Mouse (Mus musculus) hindbrain, embryonic 12.5 days (tissue): ENCODE measurements at regions not wholly inside any gene's neighbourhood (a gene's known extent, or its start where the extent isn't known, plus 50 kb on each side); places are given as distances from the start of the nearest gene placed in this dataset.

Source experiments
- ATAC-seq: fragments of 200-750 bp; cut with Nextera tagmentation; 2 replicates; pipeline ENCODE4 v1.8.0; 2017; ENCODE audit warnings: moderate TSS enrichment; ENCODE audit not compliant: low FRiP score
- H3K27ac ChIP-seq: fragments of 300-500 bp; sonication (generic); 2 replicates; pipeline ENCODE4 v1.5.1; 2016; ENCODE audit warnings: mild to moderate bottlenecking
- H3K27me3 ChIP-seq: fragments of 300-500 bp; sonication (generic); 2 replicates; pipeline ENCODE4 v1.6.1; 2016; ENCODE audit warnings: mild to moderate bottlenecking
- H3K36me3 ChIP-seq: fragments of 300-500 bp; sonication (generic); 2 replicates; pipeline ENCODE4 v1.6.1; 2016; ENCODE audit warnings: mild to moderate bottlenecking
- H3K4me1 ChIP-seq: fragments of 300-500 bp; sonication (generic); 2 replicates; pipeline ENCODE4 v1.6.1; 2016
- H3K4me2 ChIP-seq: fragments of 300-500 bp; sonication (generic); replicated peaks from 2 replicates; pipeline ENCODE4 v1.6.1; 2016; ENCODE audit warnings: mild to moderate bottlenecking
- H3K4me3 ChIP-seq: fragments of 300-500 bp; sonication (generic); 2 replicates; pipeline ENCODE4 v1.5.1; 2016; ENCODE audit warnings: mild to moderate bottlenecking
- H3K9ac ChIP-seq: fragments of 300-500 bp; sonication (generic); 2 replicates; pipeline ENCODE4 v1.6.1; 2016; ENCODE audit warnings: mild to moderate bottlenecking, moderate library complexity
- H3K9me3 ChIP-seq: fragments of 300-500 bp; sonication (generic); replicated peaks from 2 replicates; pipeline ENCODE4 v1.6.1; 2016; ENCODE audit warnings: mild to moderate bottlenecking
- WGBS: fragments of 180-500 bp; shearing (Covaris S2); methylation state at CpG from one replicate; pipeline ENCODE4 v1.1.7; 2016; 5-methylcytosine and 5-hydroxymethylcytosine counted together

DNA sequence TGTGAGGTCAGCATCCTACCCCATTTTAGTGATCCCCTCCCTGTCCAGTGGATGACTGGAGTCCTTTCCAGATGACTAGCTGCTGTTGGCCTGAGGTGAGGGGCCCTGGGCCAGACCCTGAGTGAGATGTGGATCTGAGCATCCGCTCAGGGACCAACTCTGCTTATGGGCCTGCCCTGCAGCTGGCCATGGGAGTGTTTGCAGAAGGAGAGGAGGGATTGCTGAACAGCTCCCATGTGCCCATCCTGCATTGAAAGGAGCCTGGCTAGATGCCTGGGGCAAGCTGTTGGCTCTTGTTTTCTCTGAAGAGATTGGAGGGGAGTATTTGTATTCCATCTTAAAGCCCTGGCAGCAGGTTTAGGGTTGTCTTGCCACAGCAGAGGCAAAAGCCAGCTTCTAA lies 190.9 kb upstream of the Klf4 start:
- no peak overlapping the region for H3K9ac ChIP-seq
- H3K36me3 ChIP-seq, result no peaks in the 10 kb centered on the region
- H3K9me3 ChIP-seq, result no peaks in the 10 kb centered on the region
- H3K27ac ChIP-seq, result no peak overlapping the region
- no peak overlapping the region for H3K4me3 ChIP-seq
- no peaks in the 10 kb centered on the region for H3K27me3 ChIP-seq
- ATAC-seq, result no peak
- H3K4me1 ChIP-seq, result peaks cover 6% of the 10 kb centered on the region; the same call in 1 of the 2 replicates
- WGBS, result 76% methylated on average over 1 of the region's 1 CpGs
- H3K4me2 ChIP-seq, result no peak overlapping the region

DNA sequence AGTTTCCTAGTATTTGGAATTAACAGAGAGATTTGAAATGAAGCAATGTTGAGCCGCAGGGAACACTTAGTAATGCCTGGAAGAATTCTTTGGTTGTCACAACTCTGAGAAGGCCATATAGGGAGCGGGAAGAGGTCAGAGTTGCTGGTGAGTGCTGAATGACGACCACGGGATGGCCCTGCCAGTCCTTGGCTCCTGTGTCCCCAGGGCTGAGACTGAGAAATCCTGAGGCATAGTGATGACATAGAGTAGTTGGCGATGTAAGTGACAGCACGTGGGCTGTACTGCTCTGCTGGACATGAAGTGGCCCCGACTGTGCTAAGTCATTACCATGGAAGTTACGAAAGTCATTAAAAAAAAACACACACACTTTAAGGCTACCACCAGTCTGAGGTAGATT lies 190.1 kb upstream of the Klf4 start:
- no peak overlapping the region for H3K4me3 ChIP-seq
- H3K36me3 ChIP-seq, result no peaks in the 10 kb centered on the region
- H3K9me3 ChIP-seq, result no peaks in the 10 kb centered on the region
- ATAC-seq, result no peak
- WGBS, result 63% methylated on average over 8 of the region's 8 CpGs
- no peak overlapping the region for H3K27ac ChIP-seq
- no peak overlapping the region for H3K9ac ChIP-seq
- no peak overlapping the region for H3K4me2 ChIP-seq
- no peaks in the 10 kb centered on the region for H3K27me3 ChIP-seq
- peaks cover 6% of the 10 kb centered on the region; the same call in 1 of the 2 replicates for H3K4me1 ChIP-seq

DNA sequence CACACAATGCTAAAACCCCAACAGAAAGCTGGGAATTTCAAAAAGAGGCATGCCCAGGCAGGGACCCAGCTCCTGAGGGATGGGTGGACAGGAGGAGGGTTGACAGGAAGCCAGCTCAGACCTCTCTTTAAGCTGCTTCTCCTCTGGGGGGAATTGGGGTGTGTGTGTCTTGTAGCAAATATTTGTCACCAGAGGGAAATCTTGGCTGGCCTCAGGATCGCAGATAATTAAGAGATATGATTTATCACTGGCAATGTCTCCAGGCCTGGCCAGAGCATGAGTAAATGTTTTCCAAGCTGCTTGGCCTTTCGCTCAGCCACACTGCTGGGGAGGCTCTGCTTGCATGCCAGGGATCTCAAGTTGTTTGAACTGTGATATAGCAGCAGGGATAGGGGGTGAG lies 189.6 kb upstream of the Klf4 start:
- WGBS, result 82% methylated on average over 2 of the region's 2 CpGs
- no peaks in the 10 kb centered on the region for H3K27me3 ChIP-seq
- no peak for ATAC-seq
- H3K36me3 ChIP-seq, result no peaks in the 10 kb centered on the region
- no peak overlapping the region for H3K9ac ChIP-seq
- H3K27ac ChIP-seq, result no peak overlapping the region
- no peak overlapping the region for H3K4me3 ChIP-seq
- no peaks in the 10 kb centered on the region for H3K9me3 ChIP-seq
- H3K4me2 ChIP-seq, result no peak overlapping the region
- peaks cover 6% of the 10 kb centered on the region; the same call in 1 of the 2 replicates for H3K4me1 ChIP-seq

DNA sequence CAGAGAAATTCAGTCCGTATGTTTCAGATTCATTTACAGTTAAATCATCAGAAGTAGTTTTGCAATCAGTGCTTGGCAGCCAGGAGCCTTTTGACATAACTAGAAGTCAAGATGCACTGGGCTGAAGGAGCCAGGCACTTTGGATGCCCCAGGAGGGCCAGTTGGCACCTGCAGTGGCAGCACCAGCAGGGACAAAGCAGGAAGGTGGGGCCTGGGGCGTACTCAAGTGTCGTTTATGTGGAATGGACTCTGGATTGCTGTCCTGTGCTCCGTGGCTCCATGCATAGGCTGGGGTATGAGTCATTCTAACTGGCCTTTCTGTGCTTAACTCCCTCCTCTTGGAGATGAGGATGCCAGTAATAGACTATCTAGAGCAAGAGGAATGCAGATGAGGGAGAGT lies 186.2 kb upstream of the Klf4 start:
- ATAC-seq, result no peak
- Histone ChIP-seq H3K4me1 (peaks cover 6% of the 10 kb centered on the region; the same call in 1 of the 2 replicates), H3K4me3 (no peak overlapping the region), H3K9ac (no peak overlapping the region), H3K27ac (no peak overlapping the region), H3K27me3 (no peaks in the 10 kb centered on the region), H3K36me3 (no peaks in the 10 kb centered on the region), H3K9me3 (no peaks in the 10 kb centered on the region), H3K4me2 (no peak overlapping the region)
- WGBS, result 75% methylated on average over 4 of the region's 4 CpGs

DNA sequence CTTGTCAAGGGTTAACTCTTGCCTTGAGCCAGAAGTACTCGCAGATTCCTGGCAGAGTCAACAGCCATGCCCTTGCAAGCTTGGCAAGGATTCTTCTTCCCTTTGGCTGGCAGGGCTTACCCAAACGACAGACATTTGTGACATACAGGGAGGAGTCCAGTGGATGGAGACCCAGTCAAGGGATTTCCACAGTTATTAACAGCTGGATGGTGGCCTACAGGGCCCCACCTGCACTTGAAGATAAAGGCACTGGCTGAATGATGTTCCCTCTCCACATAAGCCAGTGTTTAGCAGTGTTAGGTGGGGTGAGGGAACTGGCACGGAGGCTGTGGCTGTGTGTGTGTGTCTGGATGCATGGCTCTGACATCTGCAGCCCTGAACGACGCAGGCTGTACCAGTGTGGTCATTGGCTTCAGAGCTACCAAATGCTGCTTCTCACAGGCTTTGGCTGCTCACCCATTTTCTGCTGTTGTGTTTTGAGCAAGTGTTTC lies 183.9 kb upstream of the Klf4 start:
- H3K27me3 ChIP-seq, result no peaks in the 10 kb centered on the region
- 87% methylated on average over 5 of the region's 5 CpGs for WGBS

DNA sequence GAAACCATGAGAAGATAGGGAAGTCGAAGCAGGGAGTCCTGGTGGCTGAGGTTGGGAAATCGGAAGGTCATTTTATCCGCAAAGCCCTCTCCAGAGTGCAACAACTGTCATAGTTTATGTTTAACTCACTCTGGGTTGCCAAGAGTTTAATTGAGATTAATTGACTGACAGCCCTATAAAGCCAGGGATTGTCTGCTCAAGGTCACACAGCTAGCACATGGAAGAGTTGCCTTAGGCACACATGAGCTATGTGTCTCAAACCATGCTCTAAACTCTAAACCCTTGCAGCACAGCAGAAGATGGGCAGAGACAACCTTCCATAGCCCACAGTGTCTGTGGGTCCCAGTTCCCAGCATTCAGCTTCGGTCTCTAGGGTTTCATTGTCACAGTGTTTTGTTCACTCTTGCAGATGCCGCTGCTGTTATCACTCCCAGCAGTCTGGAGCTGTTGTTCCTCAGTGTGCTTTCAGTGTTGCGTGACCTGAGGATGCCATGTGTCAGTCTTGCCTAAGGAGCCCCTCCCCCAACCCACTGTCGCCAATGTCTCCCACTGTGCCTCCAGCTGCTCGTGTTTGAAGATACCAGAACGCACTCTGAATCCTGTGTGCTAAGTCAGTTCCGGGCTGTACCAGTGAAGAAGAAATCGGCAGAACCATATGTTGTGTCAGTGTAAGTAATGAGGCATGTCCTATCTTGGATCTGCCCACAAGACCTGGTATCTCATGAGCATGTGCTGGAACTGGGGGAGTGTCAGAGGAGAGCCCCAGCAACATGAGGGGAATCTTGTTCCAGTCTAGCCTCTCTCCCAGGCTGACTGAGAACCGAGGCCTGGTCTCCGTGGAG lies 179.5 kb upstream of the Klf4 start:
- Histone ChIP-seq H3K27me3 (no peaks in the 10 kb centered on the region; the same call in 1 of the 2 replicates), H3K9ac (no peak overlapping the region), H3K9me3 (no peaks in the 10 kb centered on the region), H3K4me2 (0 out of 2 replicates have a peak overlapping the region, but pooled peaks have one; percentile 24), H3K4me1 (peaks cover 10% of the 10 kb centered on the region), H3K27ac (0 out of 2 replicates have a peak overlapping the region, but pooled peaks have one; percentile 12), H3K4me3 (no peak overlapping the region), H3K36me3 (no peaks in the 10 kb centered on the region)
- ATAC-seq, result peak; percentile 73
- WGBS, result 38% methylated on average over 13 of the region's 13 CpGs

More for the DNA sequence above, 183.9 kb upstream of the Klf4 start:
- Histone ChIP-seq H3K4me2 (no peak overlapping the region), H3K4me3 (no peak overlapping the region), H3K9ac (no peak overlapping the region), H3K27ac (no peak overlapping the region), H3K36me3 (no peaks in the 10 kb centered on the region), H3K9me3 (no peaks in the 10 kb centered on the region), H3K4me1 (peaks cover 10% of the 10 kb centered on the region)
- ATAC-seq, result no peak

DNA sequence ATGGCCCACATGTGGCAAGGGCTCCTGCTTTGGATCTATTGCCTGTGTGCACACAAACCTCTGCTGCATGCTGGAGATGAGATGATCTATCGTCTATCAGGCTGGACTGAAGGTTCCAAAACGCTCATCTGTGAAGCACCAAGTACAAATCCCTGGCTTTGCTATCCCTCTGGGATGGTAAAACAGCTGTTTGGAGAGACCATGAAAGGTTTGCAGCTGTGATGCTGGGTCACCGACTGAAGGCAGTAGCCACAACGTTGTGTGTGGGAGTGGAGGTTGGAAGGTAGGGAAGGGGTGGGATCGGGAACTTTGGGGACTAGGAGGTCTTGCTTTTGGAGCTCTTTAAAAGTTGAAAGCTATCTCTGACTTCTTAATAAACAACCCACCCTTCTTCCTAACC lies 178.2 kb upstream of the Klf4 start:
- H3K4me1 ChIP-seq, result peaks cover 10% of the 10 kb centered on the region
- H3K9me3 ChIP-seq, result no peaks in the 10 kb centered on the region
- H3K27me3 ChIP-seq, result no peaks in the 10 kb centered on the region; the same call in 1 of the 2 replicates
- no peak overlapping the region for H3K27ac ChIP-seq
- no peaks in the 10 kb centered on the region for H3K36me3 ChIP-seq
- ATAC-seq, result no peak
- no peak overlapping the region for H3K9ac ChIP-seq
- 86% methylated on average over 5 of the region's 5 CpGs for WGBS
- no peak overlapping the region for H3K4me2 ChIP-seq
- H3K4me3 ChIP-seq, result no peak overlapping the region

DNA sequence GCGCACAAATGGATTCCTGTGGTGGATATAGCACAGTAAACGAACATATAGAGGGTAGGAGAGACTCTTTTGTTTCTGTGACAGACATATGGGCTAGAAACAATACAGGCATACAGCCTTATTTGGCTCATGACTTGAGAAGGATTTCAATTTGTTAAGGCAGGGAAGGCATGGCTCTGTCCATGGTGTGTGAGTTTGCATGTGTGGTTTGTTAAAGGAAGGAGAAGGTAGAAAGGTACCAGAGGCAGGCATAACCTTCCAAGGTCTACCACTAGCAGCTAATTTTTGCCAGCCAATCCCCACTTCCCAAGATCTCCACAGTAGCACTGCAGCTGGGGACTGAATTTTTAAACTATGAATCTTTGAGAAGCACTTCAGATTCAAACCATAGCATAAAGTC lies 176.5 kb upstream of the Klf4 start:
- no peak overlapping the region for H3K4me2 ChIP-seq
- WGBS, result 74% methylated on average over 2 of the region's 2 CpGs
- ATAC-seq, result no peak

DNA sequence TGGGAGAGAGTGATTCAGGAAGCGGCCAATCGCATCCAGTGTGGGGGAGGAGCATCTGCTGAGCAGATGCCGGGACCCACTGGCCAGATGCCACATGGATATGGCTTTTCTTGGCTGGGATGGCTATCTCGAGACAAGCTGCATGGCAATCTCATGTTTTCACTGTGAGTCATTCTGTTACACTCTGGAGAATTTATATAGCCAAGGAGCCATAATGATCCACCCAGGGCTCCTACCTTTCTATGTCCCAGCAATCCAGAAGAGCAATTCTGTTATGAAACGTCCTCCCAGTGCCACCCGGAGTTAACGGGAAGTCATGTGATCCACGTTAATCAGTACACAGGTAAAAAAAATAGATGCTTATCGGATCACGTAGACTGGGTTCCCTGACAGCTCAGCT lies 175.7 kb upstream of the Klf4 start:
- peaks cover 10% of the 10 kb centered on the region for H3K4me1 ChIP-seq
- H3K4me2 ChIP-seq, result no peak overlapping the region
- H3K27ac ChIP-seq, result no peak overlapping the region
- no peak overlapping the region for H3K4me3 ChIP-seq
- 89% methylated on average over 10 of the region's 10 CpGs for WGBS
- no peak for ATAC-seq
- no peaks in the 10 kb centered on the region for H3K9me3 ChIP-seq
- H3K9ac ChIP-seq, result no peak overlapping the region
- H3K36me3 ChIP-seq, result no peaks in the 10 kb centered on the region
- H3K27me3 ChIP-seq, result no peaks in the 10 kb centered on the region; the same call in 1 of the 2 replicates

More for the DNA sequence above, 176.5 kb upstream of the Klf4 start:
- no peaks in the 10 kb centered on the region; the same call in 1 of the 2 replicates for H3K27me3 ChIP-seq
- no peaks in the 10 kb centered on the region for H3K36me3 ChIP-seq
- no peak overlapping the region for H3K4me3 ChIP-seq
- H3K4me1 ChIP-seq, result peaks cover 10% of the 10 kb centered on the region
- H3K9me3 ChIP-seq, result no peaks in the 10 kb centered on the region
- H3K9ac ChIP-seq, result no peak overlapping the region
- no peak overlapping the region for H3K27ac ChIP-seq

DNA sequence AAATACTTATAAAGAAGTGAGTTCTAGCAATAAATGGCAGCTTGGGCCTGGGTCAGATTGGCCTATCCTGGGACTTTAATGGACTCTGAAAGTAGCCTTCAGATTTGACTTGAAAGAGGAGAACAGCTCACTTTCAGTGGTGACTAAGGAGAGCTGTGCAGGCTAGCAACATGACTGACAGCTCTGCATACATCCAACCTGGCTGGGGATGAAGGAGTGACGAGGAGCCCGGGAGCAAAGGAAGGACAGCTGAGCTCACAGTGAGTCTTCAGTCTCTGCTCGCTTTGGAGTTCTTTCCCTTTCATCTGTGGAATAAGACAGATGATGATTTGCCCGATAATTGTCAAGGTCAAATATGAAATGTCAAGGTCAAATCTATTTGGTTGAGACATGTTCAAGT lies 172.7 kb upstream of the Klf4 start:
- 77% methylated on average over 4 of the region's 4 CpGs for WGBS
- H3K9me3 ChIP-seq, result no peaks in the 10 kb centered on the region
- H3K27me3 ChIP-seq, result no peaks in the 10 kb centered on the region; the same call in 1 of the 2 replicates
- no peak overlapping the region for H3K9ac ChIP-seq
- no peaks in the 10 kb centered on the region for H3K36me3 ChIP-seq
- no peak overlapping the region for H3K4me2 ChIP-seq
- no peaks in the 10 kb centered on the region for H3K4me1 ChIP-seq
- no peak overlapping the region for H3K4me3 ChIP-seq
- H3K27ac ChIP-seq, result no peak overlapping the region
- ATAC-seq, result no peak

DNA sequence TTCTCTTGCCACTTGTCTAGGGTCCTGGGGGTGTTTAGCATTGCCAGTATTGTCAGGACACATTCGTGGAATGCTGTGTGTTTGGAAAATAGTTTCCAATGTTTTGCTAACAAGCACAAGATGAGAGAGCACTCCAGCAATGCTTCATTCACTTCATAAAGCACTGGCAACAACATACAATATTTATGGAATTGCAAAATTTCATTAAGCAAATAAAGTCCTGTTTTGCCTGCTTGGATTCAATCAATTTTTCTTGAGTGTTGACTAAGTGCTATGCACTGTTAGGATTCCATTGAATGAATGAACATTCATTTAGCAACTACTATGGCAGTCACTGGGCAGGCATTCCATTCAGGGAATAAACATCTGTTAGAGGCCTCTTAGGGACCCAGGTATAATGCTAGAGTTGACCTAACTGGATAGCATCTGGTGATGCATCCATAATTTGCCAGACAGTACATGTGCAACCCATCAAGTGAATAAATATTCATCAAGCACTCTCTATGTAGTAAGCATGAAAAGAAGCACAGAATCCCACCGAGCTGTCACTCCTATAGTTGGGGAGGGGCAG lies 171.2 kb upstream of the Klf4 start:
- ATAC-seq, result no peak
- no peaks in the 10 kb centered on the region for H3K9me3 ChIP-seq
- no peaks in the 10 kb centered on the region for H3K36me3 ChIP-seq
- H3K4me3 ChIP-seq, result no peak overlapping the region
- no peaks in the 10 kb centered on the region for H3K4me1 ChIP-seq
- H3K4me2 ChIP-seq, result no peak overlapping the region
- WGBS, result 78% methylated on average over 2 of the region's 2 CpGs
- no peak overlapping the region for H3K27ac ChIP-seq
- no peaks in the 10 kb centered on the region; the same call in 1 of the 2 replicates for H3K27me3 ChIP-seq
- no peak overlapping the region for H3K9ac ChIP-seq

DNA sequence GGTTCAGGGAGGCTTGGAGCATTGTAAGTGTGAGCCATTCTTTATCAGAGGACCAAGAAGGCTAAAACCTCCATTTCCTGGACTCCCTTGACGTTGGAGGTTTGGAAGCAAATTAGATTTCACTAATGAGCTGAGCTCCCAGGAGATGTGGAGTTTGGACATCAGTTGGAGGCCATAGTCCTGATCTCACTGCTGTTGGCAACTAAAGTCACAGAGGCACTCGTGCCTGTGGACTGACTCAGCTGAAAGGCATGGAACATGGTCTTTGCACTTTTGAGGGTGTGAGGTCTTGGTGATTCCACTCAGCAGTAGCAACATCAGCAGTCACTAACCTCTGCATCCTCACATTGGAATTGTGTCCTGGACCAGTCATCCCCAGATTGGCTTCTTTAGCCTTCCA lies 169.1 kb upstream of the Klf4 start:
- Histone ChIP-seq H3K36me3 (no peaks in the 10 kb centered on the region), H3K4me2 (no peak overlapping the region), H3K27me3 (no peaks in the 10 kb centered on the region), H3K4me1 (0 out of 2 replicates have a peak, but pooled peaks cover 2% of the 10 kb centered on the region), H3K4me3 (no peak overlapping the region), H3K9ac (no peak overlapping the region), H3K27ac (no peak overlapping the region), H3K9me3 (no peaks in the 10 kb centered on the region)
- WGBS, result 73% methylated on average over 2 of the region's 2 CpGs
- no peak for ATAC-seq
